Mouse (Mus musculus) right cerebral cortex, postnatal 10 days (tissue): ENCODE data around the gene Tcirg1.
A peak's percentile ranks its signal among the peaks of the same experiment; 100 is the strongest.

Experiments
- DNase-seq, 2 experiments: peaks; one replicate each; pipeline ENCODE4 v3.0.0; 2021; ENCODE audit warnings: low spot score in 2 of 2

The Tcirg1 gene

GRCm38 (mm10) chr19:3927989-3928388 lies 21.1 kb upstream of the Tcirg1 start:
- no peak for DNase-seq

- DNase-seq = no peak
Observed at GRCm38 (mm10) chr19:3926685-3927084, 19.8 kb upstream of the Tcirg1 start.

- no peak for DNase-seq
Observed at GRCm38 (mm10) chr19:3926279-3926678, 19.3 kb upstream of the Tcirg1 start.

- DNase-seq = no peak
Observed at GRCm38 (mm10) chr19:3925859-3926258, 18.9 kb upstream of the Tcirg1 start.

- DNase-seq = no peak
Observed at GRCm38 (mm10) chr19:3924868-3925267, 17.9 kb upstream of the Tcirg1 start.

- DNase-seq = no peak
Observed at GRCm38 (mm10) chr19:3924190-3924589, 17.3 kb upstream of the Tcirg1 start.

GRCm38 (mm10) chr19:3923586-3923985 lies 16.7 kb upstream of the Tcirg1 start:
- no peak for DNase-seq

GRCm38 (mm10) chr19:3922661-3923371 lies 15.9 kb upstream of the Tcirg1 start:
- no peak for DNase-seq

- no peak for DNase-seq
Observed at GRCm38 (mm10) chr19:3919928-3920327, 13.0 kb upstream of the Tcirg1 start.

- no peak for DNase-seq
Observed at GRCm38 (mm10) chr19:3916727-3917126, 9.8 kb upstream of the Tcirg1 start.

- no peak for DNase-seq
Observed at GRCm38 (mm10) chr19:3914535-3914934, 7.6 kb upstream of the Tcirg1 start.

GRCm38 (mm10) chr19:3913692-3914091 lies 6.8 kb upstream of the Tcirg1 start:
- no peak for DNase-seq

GRCm38 (mm10) chr19:3912337-3913204 lies 5.6 kb upstream of the Tcirg1 start, which contains the start of gene Ndufs8:
Ndufs8 (minus strand) TSS chr19:3912774.
- DNase-seq = peak; percentile 95 to 98

GRCm38 (mm10) chr19:3910206-3910605 lies 3.3 kb upstream of the Tcirg1 start:
- DNase-seq = no peak

- no peak for DNase-seq
Observed at GRCm38 (mm10) chr19:3907876-3908660, 1.1 kb upstream of the Tcirg1 start.

- DNase-seq = no peak
Observed at GRCm38 (mm10) chr19:3906326-3906725, 607 bp downstream of the Tcirg1 start.

- no peak for DNase-seq
Observed at GRCm38 (mm10) chr19:3905261-3905969, 1.5 kb downstream of the Tcirg1 start.

GRCm38 (mm10) chr19:3904363-3904675 lies 2.6 kb downstream of the Tcirg1 start:
- DNase-seq = no peak

- DNase-seq = no peak
Observed at GRCm38 (mm10) chr19:3903648-3904362, 3.1 kb downstream of the Tcirg1 start.

GRCm38 (mm10) chr19:3902966-3903365 lies 4.0 kb downstream of the Tcirg1 start:
- DNase-seq = no peak

- no peak for DNase-seq
Observed at GRCm38 (mm10) chr19:3899618-3900017, 7.3 kb downstream of the Tcirg1 start.
